ENCODE assay signal across 18 mouse cellular contexts in the genomic region with DNA sequence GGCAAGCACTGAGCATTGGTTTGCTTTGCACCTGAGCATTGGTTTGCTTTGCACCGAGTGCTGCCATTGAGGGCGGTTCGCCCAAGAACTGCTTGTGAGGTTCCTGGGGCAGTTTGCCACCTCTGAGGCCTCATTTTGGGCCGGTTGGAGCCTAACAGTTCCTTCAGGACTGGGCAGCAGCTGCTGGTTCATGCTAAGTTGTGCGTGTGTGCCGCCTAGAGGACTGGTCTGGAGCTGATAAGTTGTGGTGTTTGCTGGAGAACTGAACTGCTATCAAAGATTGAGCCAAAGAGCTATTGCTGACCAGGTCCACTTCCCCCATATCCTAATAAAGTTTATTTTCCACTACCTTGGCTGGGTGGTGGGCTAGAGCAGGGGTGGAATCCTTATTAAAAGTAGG.
"Had no signal": no experiment of that assay in that cellular context is flagged by ENCODE, and none has a peak within 500 bp of the region (broad histone marks: within the 10 kb centered on the region; RNA-seq: fewer than 3 reads in every experiment).

No protein-coding gene starts in this region.

- H3K27me3 ChIP-seq: liver, embryonic 15.5 days; lung, embryonic 15.5 days; midbrain, embryonic 13.5 days; midbrain, embryonic 15.5 days; neural tube, embryonic 12.5 days; stomach, embryonic 15.5 days had no signal

- H3K27ac ChIP-seq: liver, embryonic 15.5 days; lung, embryonic 15.5 days; macrophage; midbrain, embryonic 13.5 days; midbrain, embryonic 15.5 days; neural tube, embryonic 12.5 days; stomach, embryonic 15.5 days; stomach, postnatal 0 days had no signal

- H3K4me2 ChIP-seq: liver, embryonic 15.5 days; lung, embryonic 15.5 days; midbrain, embryonic 11.5 days; midbrain, embryonic 13.5 days; midbrain, embryonic 15.5 days; neural tube, embryonic 12.5 days; stomach, embryonic 15.5 days had no signal

- H3K4me1 ChIP-seq: midbrain, embryonic 13.5 days; midbrain, embryonic 15.5 days; neural tube, embryonic 12.5 days; stomach, embryonic 15.5 days had no signal

- DNase-seq: liver, postnatal 0 days; lung, adult 2 months; lung, postnatal 14 days; lung, postnatal 36 days; right cerebral cortex, postnatal 14 days; thymus, adult 2 months; thymus, postnatal 25 days; thymus, postnatal 4 days had no signal

- H3K4me3 ChIP-seq: liver, embryonic 15.5 days; lung, embryonic 15.5 days; midbrain, embryonic 13.5 days; midbrain, embryonic 15.5 days; neural tube, embryonic 12.5 days; stomach, embryonic 15.5 days had no signal

- H3K9me3 ChIP-seq: liver, embryonic 15.5 days; lung, embryonic 15.5 days; midbrain, embryonic 13.5 days; midbrain, embryonic 15.5 days; neural tube, embryonic 12.5 days; stomach, embryonic 15.5 days had no signal

- H3K9ac ChIP-seq: liver, embryonic 15.5 days; liver, postnatal 0 days; lung, embryonic 15.5 days; midbrain, embryonic 13.5 days; midbrain, embryonic 15.5 days; neural tube, embryonic 12.5 days; stomach, embryonic 15.5 days had no signal

- ATAC-seq: liver, postnatal 0 days; lung, postnatal 0 days; midbrain, embryonic 13.5 days; midbrain, embryonic 15.5 days had no signal

- H3K36me3 ChIP-seq: midbrain, embryonic 15.5 days had no signal
